Mouse (Mus musculus): ENCODE data around the gene Wdr24.

DNA sequence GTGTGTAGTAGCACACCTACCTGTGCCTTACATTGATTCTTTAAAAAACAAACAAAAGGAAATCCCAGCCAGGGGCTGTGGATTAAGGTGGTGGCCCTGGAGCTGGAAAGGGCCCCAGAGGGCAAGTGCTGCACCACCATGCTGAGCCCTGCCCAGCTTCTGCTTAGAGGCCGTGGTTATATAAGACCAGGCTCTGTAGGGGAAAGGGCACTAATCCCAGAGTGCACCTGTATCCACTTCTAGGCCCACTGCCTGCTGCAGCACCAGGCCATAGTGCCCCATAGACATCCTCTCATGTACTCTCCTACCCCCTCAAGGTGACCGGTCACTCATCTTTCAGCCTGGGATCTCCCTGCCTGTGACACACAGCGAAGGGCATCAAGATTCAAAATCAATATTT lies 42.7 kb downstream of the Wdr24 start:
- TF ChIP-seq CEBPB (IDR thresholded peaks at IDR 0.05; ENCODE audit: insufficient read depth, poor library complexity, severe bottlenecking) (no peak), POLR2A (IDR thresholded peaks at IDR 0.05; ENCODE audit: insufficient read length, low read depth) (no peak), USF1 (IDR thresholded peaks at IDR 0.05; ENCODE audit: low read depth) (no peak), MAX (IDR thresholded peaks at IDR 0.05; ENCODE audit: low read depth) (no peak), MYOD1 (IDR thresholded peaks at IDR 0.05; ENCODE audit: control insufficient read depth in 1 of 3, insufficient read length in 2 of 3, low read depth in 2 of 3) (no peak), MYOG (IDR thresholded peaks at IDR 0.05; ENCODE audit: control insufficient read depth in 1 of 3, insufficient read depth in 1 of 3, insufficient read length in 2 of 3, low read depth in 2 of 3) (no peak), E2F4 (IDR thresholded peaks at IDR 0.05; ENCODE audit: insufficient read depth) (no peak), TCF12 (IDR thresholded peaks at IDR 0.05; ENCODE audit: insufficient read depth, poor library complexity, severe bottlenecking) (no peak)
